Mouse (Mus musculus) embryo, embryonic 11 days (tissue): ENCODE results near the gene Krtap10-10.
"Not testable (repeated sequence)": the region's sequence is repeated elsewhere in the genome, so short reads cannot be mapped to it uniquely, and the experiment has no call there.

Experiments
- DNase-seq: peaks from one replicate; pipeline ENCODE4 v3.0.0-alpha.2; 2015

The Krtap10-10 gene

GRCm38 (mm10) chr10:77835647-77836046, at the start of gene Krtap10-10:
Gene Krtap10-10 (plus strand): TSS chr10:77835947.
- DNase-seq = no peak

- not testable (repeated sequence) for DNase-seq
Observed at GRCm38 (mm10) chr10:77787876-77788275, 47.9 kb upstream of the Krtap10-10 start, which contains the start of gene Gm7137. Gene Gm7137 (minus strand): TSS chr10:77788200.

DNA sequence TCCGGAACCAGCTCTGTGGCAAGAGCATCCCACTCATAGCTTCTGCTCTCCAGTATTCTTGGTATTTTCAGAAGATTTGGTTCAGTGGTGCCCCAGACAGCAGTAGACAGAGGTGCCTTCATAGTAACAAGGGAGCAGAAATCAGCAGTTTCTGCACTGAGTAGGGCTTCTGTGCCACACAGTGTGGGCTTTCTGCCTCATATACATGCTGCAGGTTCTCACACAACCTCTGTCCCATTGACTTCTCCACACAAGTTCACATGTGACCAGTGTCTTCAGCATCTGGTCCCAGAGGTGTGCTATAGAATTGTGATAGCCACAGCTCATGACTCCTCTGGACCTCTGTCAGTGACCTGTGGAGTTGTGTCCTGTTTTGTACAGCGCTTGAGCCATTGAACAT, 47.1 kb upstream of the Krtap10-10 start:
- no peak for DNase-seq

- DNase-seq = no peak
Observed at GRCm38 (mm10) chr10:77794976-77795375, 40.8 kb upstream of the Krtap10-10 start, which contains the start of gene Gm9639. Gene Gm9639 (minus strand): TSS chr10:77795076.

DNA sequence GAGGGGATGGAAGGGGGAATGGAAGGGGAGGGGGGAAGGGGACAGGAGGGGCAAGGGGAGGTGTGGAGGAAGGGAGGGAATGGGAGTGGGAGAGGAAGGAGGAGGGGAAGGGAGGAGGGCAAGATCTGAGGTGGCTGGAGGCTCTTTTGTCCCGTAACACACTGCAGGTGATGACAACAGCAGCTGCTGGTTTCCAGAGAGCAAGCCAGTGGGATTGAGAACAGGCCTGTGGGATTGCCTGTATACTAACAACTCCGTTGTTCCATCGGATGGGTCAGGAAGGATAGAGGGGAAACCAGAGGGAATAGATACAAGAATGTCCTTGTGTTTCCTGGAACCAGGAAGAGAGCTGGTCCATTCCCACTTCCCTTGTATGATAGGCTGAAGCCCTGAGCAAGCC, 38.1 kb upstream of the Krtap10-10 start:
- no peak for DNase-seq

GRCm38 (mm10) chr10:77798164-77798920, 37.4 kb upstream of the Krtap10-10 start:
- DNase-seq = not testable (repeated sequence)

DNA sequence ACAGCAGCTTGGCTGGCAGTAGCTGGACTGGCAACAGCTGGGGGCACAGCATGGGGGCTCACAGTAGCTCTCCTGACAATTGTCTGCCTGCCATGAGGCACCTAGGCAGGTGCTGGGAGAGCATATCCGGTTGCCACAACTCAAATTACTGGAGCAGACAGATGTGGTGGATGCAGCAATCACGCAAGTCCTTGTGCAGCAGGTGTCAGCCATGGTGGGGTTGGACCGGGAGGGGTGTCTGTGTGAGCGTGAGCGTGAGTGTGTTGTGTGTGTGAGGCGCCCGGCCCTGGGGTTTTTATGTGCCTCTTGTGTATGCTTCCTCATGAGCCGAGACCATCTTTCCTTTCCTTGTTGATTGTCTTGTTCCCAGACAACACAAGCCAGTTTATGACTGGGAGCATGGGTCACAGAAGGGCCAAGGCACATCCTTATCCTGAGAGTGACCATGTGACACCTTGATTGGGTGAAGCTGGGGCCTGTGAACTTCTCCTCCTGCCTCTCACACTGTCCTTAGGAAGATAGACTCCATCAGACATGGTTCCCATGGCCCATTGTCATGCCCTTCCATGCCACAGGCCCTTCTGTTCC, 36.7 kb upstream of the Krtap10-10 start, which contains the start of gene Gm19668:
TSS of gene Gm19668 (minus strand) at position 213 of the 588 bp plus-strand sequence.
- no peak for DNase-seq

GRCm38 (mm10) chr10:77804095-77804494, 31.7 kb upstream of the Krtap10-10 start:
- DNase-seq = no peak

- no peak for DNase-seq
Observed at GRCm38 (mm10) chr10:77811743-77812142, 24.0 kb upstream of the Krtap10-10 start, which contains the start of gene Gm9507. Gene Gm9507 (minus strand): TSS chr10:77811843.

GRCm38 (mm10) chr10:77814382-77814781, 21.4 kb upstream of the Krtap10-10 start, which contains the start of gene Gm2696:
Gene Gm2696 (plus strand): TSS chr10:77814682.
- no peak for DNase-seq

- peak; percentile 45 for DNase-seq
Observed at GRCm38 (mm10) chr10:77815514-77815913, 20.2 kb upstream of the Krtap10-10 start.

GRCm38 (mm10) chr10:77818523-77818922, 17.2 kb upstream of the Krtap10-10 start:
- DNase-seq = no peak

DNA sequence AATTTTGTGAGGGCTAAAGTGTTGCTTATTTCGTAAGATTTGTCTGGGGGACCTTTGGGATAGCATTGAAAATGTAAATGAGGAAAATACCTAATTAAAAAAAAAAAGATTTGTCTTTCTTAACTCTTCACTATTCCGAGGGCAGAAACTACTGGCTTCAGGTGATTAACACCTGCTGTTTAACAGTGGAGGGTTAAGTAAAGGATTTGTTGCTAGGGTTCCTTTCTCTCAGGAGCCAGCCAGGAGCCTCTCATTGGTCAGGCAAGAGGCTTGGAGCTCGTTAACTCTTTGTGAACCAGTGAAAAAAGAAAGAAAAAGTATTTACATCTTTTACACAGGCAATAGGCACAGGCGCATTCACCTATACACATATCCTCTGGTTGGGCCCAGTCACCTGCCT, 16.5 kb upstream of the Krtap10-10 start:
- DNase-seq = no peak

DNA sequence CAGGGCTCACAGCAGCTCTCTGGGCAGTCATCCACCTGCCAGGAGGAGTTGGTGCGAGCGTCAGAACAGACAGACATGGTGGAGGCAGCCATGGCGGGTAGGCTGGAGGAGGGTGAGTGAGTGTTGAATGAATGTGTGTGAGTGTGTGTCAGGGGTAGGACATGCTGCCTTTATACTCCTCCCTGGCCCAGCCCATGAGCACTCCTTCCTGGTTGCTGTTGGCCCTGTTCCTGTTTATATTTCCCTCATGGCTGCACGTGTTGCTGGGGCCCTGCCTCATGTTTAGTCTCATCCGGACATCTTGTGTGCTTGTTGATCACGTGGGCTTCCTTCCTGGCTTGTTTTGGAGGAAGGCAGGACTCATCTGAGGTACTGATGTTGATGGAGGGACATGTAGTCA, 8.8 kb upstream of the Krtap10-10 start, which contains the start of gene Krtap10-4:
TSS of gene Krtap10-4 (minus strand) at position 145 of the 400 bp plus-strand sequence.
- DNase-seq = no peak

DNA sequence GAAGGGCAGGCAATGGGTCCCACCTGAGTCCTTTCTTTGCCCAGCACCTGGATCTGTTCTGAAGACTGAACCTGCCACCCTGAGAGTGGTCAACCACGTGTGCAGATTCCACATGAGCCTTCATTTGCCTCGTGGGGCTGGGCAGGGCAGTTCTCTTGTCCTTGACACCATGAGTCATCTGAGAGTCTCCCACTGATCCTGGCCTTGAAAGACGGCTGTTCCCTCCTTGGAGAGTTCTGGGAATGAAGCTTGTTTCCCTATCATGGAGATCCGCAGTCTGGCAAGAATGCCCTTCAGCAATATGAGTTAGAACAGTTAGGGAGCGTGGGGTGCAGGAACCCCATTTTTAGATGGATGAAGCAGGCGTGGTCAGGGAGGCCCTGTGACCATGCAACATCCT, 3.3 kb downstream of the Krtap10-10 start:
- DNase-seq = no peak

- DNase-seq = no peak
Observed at GRCm38 (mm10) chr10:77846503-77846902, 10.8 kb downstream of the Krtap10-10 start, which contains the start of gene Gm36176. Gene Gm36176 (plus strand): TSS chr10:77846803.

DNA sequence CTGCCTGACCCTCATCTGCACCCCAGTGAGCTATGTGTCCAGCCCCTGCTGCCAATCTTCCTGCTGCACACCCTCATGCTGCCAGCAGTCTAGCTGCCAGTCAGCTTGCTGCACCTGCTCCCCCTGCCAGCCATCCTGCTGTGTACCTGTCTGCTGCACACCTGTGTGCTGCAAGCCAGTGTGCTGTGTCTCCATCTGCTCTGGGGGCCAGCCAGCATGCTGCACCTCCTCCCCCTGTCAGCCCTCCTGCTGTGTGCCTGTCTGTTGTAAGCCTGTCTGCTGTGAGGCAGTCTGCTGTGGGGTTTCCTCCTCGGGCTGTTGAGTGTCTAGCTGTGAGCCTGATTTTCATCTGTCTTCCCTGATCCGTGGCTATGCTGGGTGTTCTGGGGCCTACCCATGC, 11.2 kb downstream of the Krtap10-10 start:
- DNase-seq = no peak

DNA sequence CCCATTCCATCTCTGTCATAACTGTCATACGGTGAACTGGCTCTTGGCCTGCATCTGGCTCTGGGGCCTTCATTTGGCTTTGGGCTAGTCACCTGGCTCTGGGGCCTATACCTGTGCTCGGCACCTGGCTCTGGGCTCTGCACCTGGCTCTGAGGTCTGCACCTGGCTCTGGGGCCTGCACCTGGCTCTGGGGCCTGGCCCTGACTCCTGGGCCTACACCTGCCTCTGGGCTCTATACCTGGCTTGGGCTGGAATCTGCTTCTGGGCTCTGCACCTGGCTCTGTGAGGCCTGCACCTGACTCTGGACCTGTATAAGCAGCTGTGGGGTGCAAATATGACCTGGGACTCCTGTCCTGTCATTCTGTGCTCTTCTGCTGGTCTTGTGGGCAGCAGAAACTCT, 11.8 kb downstream of the Krtap10-10 start:
- DNase-seq = no peak

DNA sequence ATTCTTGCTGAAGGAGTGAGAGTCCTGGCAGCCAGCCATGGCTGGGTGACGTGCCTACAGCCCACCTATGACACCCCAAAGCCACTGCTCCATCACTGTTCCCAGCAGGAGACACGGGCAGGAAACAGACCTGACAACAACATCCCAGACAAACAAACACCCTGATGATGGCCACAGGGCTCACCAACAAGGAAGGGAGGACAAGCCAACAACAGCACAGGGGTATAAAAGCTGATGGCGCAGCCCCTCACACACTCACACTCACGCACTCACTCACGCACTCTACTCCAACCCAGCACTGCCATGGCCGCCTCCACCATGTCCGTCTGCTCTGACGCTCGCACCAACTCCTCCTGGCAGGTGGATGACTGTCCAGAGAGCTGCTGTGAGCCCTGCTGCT, 16.8 kb downstream of the Krtap10-10 start, which contains the start of gene Gm10318:
TSS of gene Gm10318 (plus strand) at position 301 of the 400 bp plus-strand sequence.
- DNase-seq = no peak

DNA sequence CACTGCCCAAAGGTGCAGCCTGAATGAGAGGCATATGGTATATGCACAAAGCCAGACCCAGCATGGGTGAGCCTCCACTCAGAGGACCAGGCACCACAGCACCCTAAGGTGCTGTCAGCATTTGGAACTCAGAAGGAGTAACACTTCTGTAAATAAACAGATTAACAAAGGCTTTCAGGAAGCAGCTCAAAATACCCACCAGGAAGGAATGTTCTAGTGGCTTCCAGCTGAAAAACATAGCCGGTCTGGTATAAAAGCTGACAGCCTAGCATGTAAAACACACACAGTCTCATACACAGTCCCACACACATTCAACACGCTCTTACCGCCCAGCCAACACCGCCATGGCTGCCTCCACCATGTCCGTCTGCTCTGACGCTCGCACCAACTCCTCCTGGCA, 25.9 kb downstream of the Krtap10-10 start, which contains the start of gene Gm3285:
TSS of gene Gm3285 (plus strand) at position 301 of the 400 bp plus-strand sequence.
- no peak for DNase-seq

DNA sequence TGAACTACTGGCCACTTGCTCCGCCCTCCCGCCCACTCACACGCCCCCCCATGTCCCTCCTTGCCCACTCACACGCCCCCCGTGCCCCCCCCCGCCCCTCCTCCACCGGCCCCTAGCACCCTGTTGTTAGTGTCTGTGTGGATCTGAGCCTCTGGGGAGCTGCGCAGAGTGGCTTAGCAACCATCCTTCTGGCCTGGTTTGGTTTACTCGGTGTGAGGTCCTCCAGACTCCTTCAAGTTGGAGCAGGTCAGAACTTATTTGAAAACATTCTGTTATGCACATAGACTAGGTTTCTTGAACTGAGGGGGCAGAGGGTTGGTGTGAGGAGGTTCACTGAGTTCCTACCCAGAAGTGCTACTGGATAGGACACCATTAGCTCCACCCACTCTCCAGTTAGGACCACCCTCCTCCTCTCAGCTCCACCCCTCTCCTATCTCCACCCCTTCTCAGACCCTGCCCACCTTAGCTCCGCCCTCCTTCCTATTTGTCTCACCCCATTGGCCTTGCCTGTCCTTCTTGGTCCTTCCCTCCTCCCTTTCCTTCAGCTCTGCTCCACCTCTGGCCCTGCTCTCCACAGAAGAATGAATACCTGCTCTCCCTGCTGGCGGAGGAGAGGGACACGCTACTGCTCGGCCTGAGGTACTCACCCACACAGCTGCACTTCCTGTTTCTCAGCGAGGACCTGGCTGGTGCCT, 28.5 kb downstream of the Krtap10-10 start:
- peak; percentile 57 for DNase-seq

- DNase-seq = no peak
Observed at GRCm38 (mm10) chr10:77864762-77865143, 29.0 kb downstream of the Krtap10-10 start.

DNA sequence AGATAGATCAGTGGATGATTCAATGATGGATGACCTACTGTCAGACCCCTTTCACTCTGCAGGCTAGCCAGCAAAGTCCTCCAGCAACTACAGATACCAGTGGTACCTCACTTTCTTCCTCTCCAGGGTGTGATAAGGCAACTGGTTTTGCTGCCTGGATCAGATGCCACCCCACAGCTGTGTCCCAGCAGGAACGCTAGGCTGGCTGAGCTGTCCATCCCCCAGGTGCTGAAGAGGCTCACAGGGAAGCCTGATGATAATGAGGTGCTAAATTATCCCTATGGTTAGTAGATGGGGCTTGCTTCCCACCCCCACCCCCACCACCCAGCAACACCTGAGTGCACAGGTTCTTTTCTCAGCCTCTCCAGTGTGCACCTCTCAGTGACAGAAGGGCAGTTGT, 31.8 kb downstream of the Krtap10-10 start:
- DNase-seq = no peak
